Mouse (Mus musculus): ENCODE results near the gene Ddx21.
"Not testable (repeated sequence)": the region's sequence is repeated elsewhere in the genome, so short reads cannot be mapped to it uniquely, and the experiment has no call there.

Ddx21 gene

GRCm38 (mm10) chr10:62602177-62603040, at the start of gene Ddx21:
Gene Ddx21, minus strand, starts transcription at chr10:62602281.
- DNase-seq = peak; percentile 89

- peak; percentile 96 for DNase-seq
Measured at GRCm38 (mm10) chr10:62650881-62651810, 49.1 kb upstream of the Ddx21 start, which contains the start of gene Ddx50. Gene Ddx50, minus strand, starts transcription at chr10:62651218.

GRCm38 (mm10) chr10:62650358-62650782, 48.3 kb upstream of the Ddx21 start:
- DNase-seq = peak; percentile 9

GRCm38 (mm10) chr10:62604161-62604560, 2.1 kb upstream of the Ddx21 start:
- no peak for DNase-seq

- DNase-seq = no peak
Measured at GRCm38 (mm10) chr10:62603233-62604030, 1.4 kb upstream of the Ddx21 start.

- DNase-seq = no peak
Measured at GRCm38 (mm10) chr10:62601833-62602176, 276 bp downstream of the Ddx21 start.

- peak; percentile 25 for DNase-seq
Measured at GRCm38 (mm10) chr10:62601053-62601791, 859 bp downstream of the Ddx21 start.

- DNase-seq = no peak
Measured at GRCm38 (mm10) chr10:62600056-62600455, 2.0 kb downstream of the Ddx21 start.

GRCm38 (mm10) chr10:62599311-62599710, 2.8 kb downstream of the Ddx21 start:
- DNase-seq = not testable (repeated sequence)

GRCm38 (mm10) chr10:62592496-62592895, 9.6 kb downstream of the Ddx21 start:
- no peak for DNase-seq

GRCm38 (mm10) chr10:62590200-62590599, 11.9 kb downstream of the Ddx21 start:
- peak; percentile 81 for DNase-seq

- DNase-seq = no peak
Measured at GRCm38 (mm10) chr10:62588616-62589015, 13.5 kb downstream of the Ddx21 start.

- DNase-seq = no peak
Measured at GRCm38 (mm10) chr10:62583245-62583644, 18.8 kb downstream of the Ddx21 start.

GRCm38 (mm10) chr10:62582701-62583100, 19.4 kb downstream of the Ddx21 start:
- DNase-seq = no peak

- DNase-seq = no peak
Measured at GRCm38 (mm10) chr10:62582263-62582662, 19.8 kb downstream of the Ddx21 start.

- DNase-seq = not testable (repeated sequence)
Measured at GRCm38 (mm10) chr10:62579129-62579528, 23.0 kb downstream of the Ddx21 start.

GRCm38 (mm10) chr10:62578338-62579100, 23.6 kb downstream of the Ddx21 start, which contains the start of gene Kif1bp:
Gene Kif1bp, minus strand, starts transcription at chr10:62578457.
- peak; percentile 95 for DNase-seq

- DNase-seq = no peak
Measured at GRCm38 (mm10) chr10:62577673-62578337, 24.3 kb downstream of the Ddx21 start.

- DNase-seq = no peak
Measured at GRCm38 (mm10) chr10:62575001-62575400, 27.1 kb downstream of the Ddx21 start.

- no peak for DNase-seq
Measured at GRCm38 (mm10) chr10:62570126-62570871, 31.8 kb downstream of the Ddx21 start.

All from liver (tissue).